In genomic region chr17:24676187-24676586, GRCm38 (mm10) we compare ENCODE assay signal across 9 mouse cellular contexts. TPM values are rescaled to one million over a fixed set of nuclear protein-coding genes. Genes with fewer than 3 reads are reported as not detected.
DNase-seq lines count a peak whose midpoint lies in the region; ATAC-seq and TF ChIP-seq lines count a peak whose summit lies in the region.
"Had no signal": no experiment of that assay in that cellular context is flagged by ENCODE, and none has a peak within 500 bp of the region (broad histone marks: within the 10 kb centered on the region; RNA-seq: fewer than 3 reads in every experiment).

No protein-coding gene starts in this region.

- TF ChIP-seq EP300 in lung, postnatal 0 days (IDR thresholded peaks at IDR 0.05): no peak

- TF ChIP-seq POLR2A in embryonic fibroblast, embryonic 13.5 days (IDR thresholded peaks at IDR 0.05; ENCODE audit: low read depth, low read length): no peak

- H3K4me1 ChIP-seq in embryonic fibroblast, embryonic 13.5 days (ENCODE audit: control insufficient read depth, insufficient read depth, low read length): peaks cover 10% of the 10 kb centered on the region; the same call in 1 of the 2 replicates
- H3K4me1 ChIP-seq in lung, postnatal 0 days (ENCODE audit: insufficient read depth, low read depth, low read length): peaks cover 4% of the 10 kb centered on the region; the same call in 1 of the 2 replicates

- H3K4me3 ChIP-seq in gastrocnemius, adult 2 months: no peak overlapping the region
- H3K4me3 ChIP-seq in embryonic fibroblast, embryonic 13.5 days (ENCODE audit: insufficient read depth, low read length): no peak overlapping the region
- H3K4me3 ChIP-seq in lung, postnatal 0 days (ENCODE audit: low read depth, low read length): no peak overlapping the region
- H3K4me3 ChIP-seq: limb, embryonic 12.5 days had no signal

- intact Hi-C loops in gastrocnemius, adult 2 months (cut with DNase I): no loop called here

- peaks cover 21% of the 10 kb centered on the region; the same call in 1 of the 2 replicates for H3K36me3 ChIP-seq in lung, postnatal 0 days (ENCODE audit: insufficient read depth, low read length)

- peak; percentile 73 for TF ChIP-seq CTCF in gastrocnemius, adult 2 months (IDR thresholded peaks at IDR 0.05)
- TF ChIP-seq CTCF in embryonic fibroblast, embryonic 13.5 days (IDR thresholded peaks at IDR 0.05; ENCODE audit: borderline replicate concordance, insufficient read depth, low read length): peak; percentile 44; the same call in 1 of the 2 replicates
- peak; percentile 87 for TF ChIP-seq CTCF in lung, postnatal 0 days (IDR thresholded peaks at IDR 0.05)

- peak; percentile 70 for DNase-seq in gastrocnemius, adult 2 months
- no peak for DNase-seq in gastrocnemius, postnatal 25 days
- DNase-seq in A20 (ENCODE audit: low read depth, low spot score): peak; percentile 75
- DNase-seq in adrenal gland, postnatal 25 days: peak; percentile 41
- peak; percentile 89 for DNase-seq in induced T-regulatory cell, adult 2 months (ENCODE audit: low read depth)
- DNase-seq in lung, postnatal 0 days (ENCODE audit: low spot score): peak; percentile 82
- DNase-seq in spleen, postnatal 4 days (ENCODE audit: low spot score in 2 of 2): peak; percentile 81 to 90

- no peak overlapping the region for H3K27ac ChIP-seq in gastrocnemius, adult 2 months
- H3K27ac ChIP-seq in embryonic fibroblast, embryonic 13.5 days (ENCODE audit: insufficient read depth, low read length): no peak overlapping the region
- H3K27ac ChIP-seq in lung, postnatal 0 days (ENCODE audit: low read length): no peak overlapping the region
- H3K27ac ChIP-seq: limb, embryonic 12.5 days had no signal

- H3K4me2 ChIP-seq in lung, postnatal 0 days (replicated peaks; ENCODE audit: low read depth, low read length): no peak overlapping the region
- H3K4me2 ChIP-seq: limb, embryonic 12.5 days had no signal

- 59% methylated on average over 2 of the region's 2 CpGs for WGBS in lung, postnatal 0 days

- no peak overlapping the region for H3K9ac ChIP-seq in lung, postnatal 0 days (replicated peaks; ENCODE audit: low read depth)
- H3K9ac ChIP-seq: limb, embryonic 12.5 days had no signal

- peak; percentile 52; the same call in 1 of the 2 replicates for ATAC-seq in lung, postnatal 0 days

- H3K9me3 ChIP-seq in lung, postnatal 0 days (ENCODE audit: low read length): no peaks in the 10 kb centered on the region
- H3K9me3 ChIP-seq: limb, embryonic 12.5 days had no signal

- no peaks in the 10 kb centered on the region for H3K27me3 ChIP-seq in lung, postnatal 0 days (replicated peaks; ENCODE audit: insufficient read depth, low read length)
- H3K27me3 ChIP-seq: limb, embryonic 12.5 days had no signal

RNA-seq across cellular contexts. Expression of gene Zfp598, which starts 6.7 kb away (rescaled TPM):
- total RNA-seq in gastrocnemius, adult 2 months (2021): 10 to 100 TPM; 22.1 to 24.5 TPM
- 10 to 100 TPM; 17.7 to 20.2 TPM for total RNA-seq in gastrocnemius, postnatal 25 days (2021)
- total RNA-seq in adrenal gland, postnatal 25 days (2021): 53.9 and 54.7 TPM in 2 replicates
- 21.6 and 22.2 TPM in 2 replicates for polyA plus RNA-seq in embryonic fibroblast, embryonic 13.5 days (2011; ENCODE audit: insufficient read length, low read depth, missing spikeins)
- polyA plus RNA-seq in lung, postnatal 0 days (2015; fragmentation: Nextera tagmentation; extraction: Ambion mirVana): 10.5 and 11.9 TPM in 2 replicates

RNA-seq across cellular contexts. Expression of gene Syngr3, which starts 13.6 kb away (rescaled TPM):
- total RNA-seq in gastrocnemius, adult 2 months (2021): not detected
- not detected for total RNA-seq in gastrocnemius, postnatal 25 days (2021)
- 1.2 and 2.1 TPM in 2 replicates for total RNA-seq in adrenal gland, postnatal 25 days (2021)
- 0.99 and 1.1 TPM in 2 replicates for polyA plus RNA-seq in embryonic fibroblast, embryonic 13.5 days (2011; ENCODE audit: insufficient read length, low read depth, missing spikeins)
- 0.19 and 0.33 TPM in 2 replicates for polyA plus RNA-seq in lung, postnatal 0 days (2015; fragmentation: Nextera tagmentation; extraction: Ambion mirVana)

RNA-seq across cellular contexts. Expression of gene Npw, which starts 17.9 kb away (rescaled TPM):
- total RNA-seq in gastrocnemius, adult 2 months (2021): not detected
- not detected for total RNA-seq in gastrocnemius, postnatal 25 days (2021)
- total RNA-seq in adrenal gland, postnatal 25 days (2021): not detected in 2 replicates
- not detected in 2 replicates for polyA plus RNA-seq in embryonic fibroblast, embryonic 13.5 days (2011; ENCODE audit: insufficient read length, low read depth, missing spikeins)
- polyA plus RNA-seq in lung, postnatal 0 days (2015; fragmentation: Nextera tagmentation; extraction: Ambion mirVana): 8.6 and 10.3 TPM in 2 replicates

RNA-seq across cellular contexts. Expression of gene Gfer, which starts 19.8 kb away (rescaled TPM):
- total RNA-seq in gastrocnemius, adult 2 months (2021): 10 to 100 TPM; 32.8 to 37.5 TPM
- 10 to 100 TPM; 24.1 to 30.1 TPM for total RNA-seq in gastrocnemius, postnatal 25 days (2021)
- 30.5 and 33.5 TPM in 2 replicates for total RNA-seq in adrenal gland, postnatal 25 days (2021)
- 26.8 and 34.7 TPM in 2 replicates for polyA plus RNA-seq in embryonic fibroblast, embryonic 13.5 days (2011; ENCODE audit: insufficient read length, low read depth, missing spikeins)
- polyA plus RNA-seq in lung, postnatal 0 days (2015; fragmentation: Nextera tagmentation; extraction: Ambion mirVana): 26.1 and 29.0 TPM in 2 replicates

RNA-seq across cellular contexts. Expression of gene Noxo1, which starts 19.8 kb away (rescaled TPM):
- under 1 TPM; 0.56 to 0.74 TPM for total RNA-seq in gastrocnemius, adult 2 months (2021)
- under 1 TPM; 0.59 to 0.61 TPM for total RNA-seq in gastrocnemius, postnatal 25 days (2021)
- total RNA-seq in adrenal gland, postnatal 25 days (2021): 4.5 and 6.5 TPM in 2 replicates
- 1.2 and 2.4 TPM in 2 replicates for polyA plus RNA-seq in embryonic fibroblast, embryonic 13.5 days (2011; ENCODE audit: insufficient read length, low read depth, missing spikeins)
- 5.0 and 5.3 TPM in 2 replicates for polyA plus RNA-seq in lung, postnatal 0 days (2015; fragmentation: Nextera tagmentation; extraction: Ambion mirVana)
